Mouse (Mus musculus): Measurements from ENCODE around the gene Enpp6.

DNA sequence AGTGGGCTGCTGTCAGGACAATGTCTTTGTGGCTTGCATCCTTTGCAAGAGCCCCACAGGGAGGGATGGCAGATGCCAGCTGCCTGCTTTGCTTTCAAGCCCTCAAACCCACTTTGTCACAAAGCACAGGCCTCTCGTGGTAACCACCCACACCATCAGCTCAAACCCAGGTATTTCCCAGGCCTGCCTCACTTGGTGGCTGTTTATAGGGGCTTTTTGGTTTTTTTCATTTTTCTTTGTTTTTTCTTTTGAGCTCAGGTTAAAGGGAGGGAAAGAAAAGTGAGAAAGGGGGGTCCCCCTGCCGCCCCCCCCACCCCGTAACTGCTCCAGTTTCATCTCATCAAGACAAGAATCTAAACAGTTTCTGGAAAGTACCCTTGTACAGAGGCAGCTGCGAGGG lies 43.4 kb upstream of the Enpp6 start:
- TF ChIP-seq CTCF (IDR thresholded peaks at IDR 0.05; ENCODE audit: low read depth, low read length) (no peak), TAL1 (conservative IDR thresholded peaks at IDR 0.05; ENCODE audit: low read depth, low read length) (no peak)
